Mouse (Mus musculus) small intestine, adult 2 months (tissue): ENCODE results near the gene Atp5b.

Experiments used
- CTCF ChIP-seq: fragments of 200-500 bp; IDR thresholded peaks from 2 replicates; pipeline ENCODE4 v1.5.1; 2012; ENCODE audit warnings: low read depth, mild to moderate bottlenecking, control low read depth, inconsistent platforms, low read length, moderate library complexity, mixed read lengths; ENCODE audit not compliant: insufficient replicate concordance, insufficient read length; ENCODE audit errors: extremely low read depth
- POLR2A ChIP-seq: fragments of 200-500 bp; IDR thresholded peaks from 2 replicates; pipeline ENCODE4 v1.6.1; 2012; ENCODE audit warnings: low read depth, mild to moderate bottlenecking, control low read depth, inconsistent platforms, low read length, moderate library complexity

DNA sequence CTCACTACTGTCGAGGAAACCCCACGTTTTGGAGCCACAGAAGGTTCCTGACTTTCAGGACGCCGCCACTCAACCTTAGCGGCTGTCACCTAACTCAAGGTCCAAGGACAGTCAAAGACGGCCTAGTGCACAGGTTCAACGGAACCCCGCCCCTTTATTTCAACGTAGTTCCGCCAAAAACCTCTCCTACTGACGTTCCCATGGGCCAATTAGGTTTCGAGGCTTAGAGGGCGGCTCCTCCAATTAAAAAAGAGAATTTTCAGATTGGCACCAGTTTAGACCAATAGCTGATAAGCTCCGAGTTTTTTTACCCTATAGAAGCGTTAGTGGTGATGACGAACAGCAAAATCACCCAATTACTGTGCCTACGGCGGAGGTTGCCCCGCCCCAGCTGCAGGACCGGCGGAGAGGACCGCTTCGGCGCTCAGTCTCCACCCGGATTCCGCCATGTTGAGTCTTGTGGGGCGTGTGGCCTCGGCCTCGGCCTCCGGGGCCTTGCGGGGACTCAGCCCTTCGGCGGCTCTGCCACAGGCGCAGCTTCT is at the start of gene Atp5b:
- TF ChIP-seq POLR2A (peak; percentile 88), CTCF (no peak)
